Mouse (Mus musculus): ENCODE measurements at regions not wholly inside any gene's neighbourhood (a gene's known extent, or its start where the extent isn't known, plus 50 kb on each side); places are given as distances from the start of the nearest gene placed in this dataset.
"Not testable (repeated sequence)": the region's sequence is repeated elsewhere in the genome, so short reads cannot be mapped to it uniquely, and the experiment has no call there.

- H3K4me1 ChIP-seq (replicated peaks; ENCODE audit: control insufficient read depth, insufficient read depth, low read length) = no peaks in the 10 kb centered on the region
- ATAC-seq = no peak
- H3K27me3 ChIP-seq (replicated peaks; ENCODE audit: control insufficient read depth, insufficient read depth, low read length) = no peaks in the 10 kb centered on the region
- H3K9ac ChIP-seq (replicated peaks; ENCODE audit: low read depth, low read length) = no peak overlapping the region
- no peak overlapping the region for H3K4me3 ChIP-seq (replicated peaks; ENCODE audit: low read length)
- no peaks in the 10 kb centered on the region for H3K36me3 ChIP-seq (ENCODE audit: control insufficient read depth, insufficient read depth)
- no peak overlapping the region for H3K27ac ChIP-seq (ENCODE audit: low read length)
- H3K4me2 ChIP-seq (ENCODE audit: low read length) = no peak overlapping the region
- H3K9me3 ChIP-seq (ENCODE audit: control insufficient read depth, low read length) = no peaks in the 10 kb centered on the region
- 78% methylated on average over 2 of the region's 2 CpGs for WGBS
Measured at GRCm38 (mm10) chr5:45382804-45383203, 67.2 kb downstream of the Qdpr start.

GRCm38 (mm10) chr5:45378486-45378885 lies 71.5 kb downstream of the Qdpr start:
- no peaks in the 10 kb centered on the region for H3K36me3 ChIP-seq (ENCODE audit: control insufficient read depth, insufficient read depth)
- no peaks in the 10 kb centered on the region for H3K27me3 ChIP-seq (replicated peaks; ENCODE audit: control insufficient read depth, insufficient read depth, low read length)
- H3K9ac ChIP-seq (replicated peaks; ENCODE audit: low read depth, low read length) = no peak overlapping the region
- WGBS = 7% methylated on average over 2 of the region's 2 CpGs
- no peak overlapping the region for H3K4me3 ChIP-seq (replicated peaks; ENCODE audit: low read length)
- H3K4me1 ChIP-seq (replicated peaks; ENCODE audit: control insufficient read depth, insufficient read depth, low read length) = no peaks in the 10 kb centered on the region
- ATAC-seq = no peak
- no peaks in the 10 kb centered on the region for H3K9me3 ChIP-seq (ENCODE audit: control insufficient read depth, low read length)
- no peak overlapping the region for H3K27ac ChIP-seq (ENCODE audit: low read length)
- H3K4me2 ChIP-seq (ENCODE audit: low read length) = no peak overlapping the region

GRCm38 (mm10) chr5:45373069-45373468 lies 77.0 kb downstream of the Qdpr start:
- no peak overlapping the region for H3K27ac ChIP-seq (ENCODE audit: low read length)
- no peaks in the 10 kb centered on the region for H3K27me3 ChIP-seq (replicated peaks; ENCODE audit: control insufficient read depth, insufficient read depth, low read length)
- no peaks in the 10 kb centered on the region for H3K36me3 ChIP-seq (ENCODE audit: control insufficient read depth, insufficient read depth)
- no peak overlapping the region for H3K9ac ChIP-seq (replicated peaks; ENCODE audit: low read depth, low read length)
- H3K9me3 ChIP-seq (ENCODE audit: control insufficient read depth, low read length) = no peaks in the 10 kb centered on the region
- no peak overlapping the region for H3K4me2 ChIP-seq (ENCODE audit: low read length)
- no peaks in the 10 kb centered on the region for H3K4me1 ChIP-seq (replicated peaks; ENCODE audit: control insufficient read depth, insufficient read depth, low read length)
- no peak for ATAC-seq
- H3K4me3 ChIP-seq (replicated peaks; ENCODE audit: low read length) = no peak overlapping the region
- WGBS = 92% methylated on average over 2 of the region's 2 CpGs

GRCm38 (mm10) chr5:45368451-45368850 lies 81.6 kb downstream of the Qdpr start:
- Histone ChIP-seq H3K4me1 (replicated peaks; ENCODE audit: control insufficient read depth, insufficient read depth, low read length) (no peaks in the 10 kb centered on the region), H3K27ac (ENCODE audit: low read length) (no peak overlapping the region), H3K4me3 (replicated peaks; ENCODE audit: low read length) (no peak overlapping the region), H3K36me3 (ENCODE audit: control insufficient read depth, insufficient read depth) (no peaks in the 10 kb centered on the region), H3K27me3 (replicated peaks; ENCODE audit: control insufficient read depth, insufficient read depth, low read length) (no peaks in the 10 kb centered on the region), H3K9me3 (ENCODE audit: control insufficient read depth, low read length) (no peaks in the 10 kb centered on the region), H3K4me2 (ENCODE audit: low read length) (no peak overlapping the region), H3K9ac (replicated peaks; ENCODE audit: low read depth, low read length) (no peak overlapping the region)
- 89% methylated on average over 6 of the region's 6 CpGs for WGBS
- no peak for ATAC-seq

GRCm38 (mm10) chr5:45360189-45360588 lies 89.8 kb downstream of the Qdpr start:
- Histone ChIP-seq H3K27me3 (replicated peaks; ENCODE audit: control insufficient read depth, insufficient read depth, low read length) (no peaks in the 10 kb centered on the region), H3K4me2 (ENCODE audit: low read length) (no peak overlapping the region), H3K9ac (replicated peaks; ENCODE audit: low read depth, low read length) (no peak overlapping the region), H3K9me3 (ENCODE audit: control insufficient read depth, low read length) (no peaks in the 10 kb centered on the region), H3K27ac (ENCODE audit: low read length) (no peak overlapping the region), H3K4me1 (replicated peaks; ENCODE audit: control insufficient read depth, insufficient read depth, low read length) (no peaks in the 10 kb centered on the region), H3K36me3 (ENCODE audit: control insufficient read depth, insufficient read depth) (no peaks in the 10 kb centered on the region), H3K4me3 (replicated peaks; ENCODE audit: low read length) (no peak overlapping the region)
- no peak for ATAC-seq

- Histone ChIP-seq H3K4me1 (replicated peaks; ENCODE audit: control insufficient read depth, insufficient read depth, low read length) (no peaks in the 10 kb centered on the region), H3K4me3 (replicated peaks; ENCODE audit: low read length) (no peak overlapping the region), H3K9me3 (ENCODE audit: control insufficient read depth, low read length) (no peaks in the 10 kb centered on the region), H3K36me3 (ENCODE audit: control insufficient read depth, insufficient read depth) (no peaks in the 10 kb centered on the region), H3K4me2 (ENCODE audit: low read length) (no peak overlapping the region), H3K27me3 (replicated peaks; ENCODE audit: control insufficient read depth, insufficient read depth, low read length) (no peaks in the 10 kb centered on the region), H3K27ac (ENCODE audit: low read length) (no peak overlapping the region), H3K9ac (replicated peaks; ENCODE audit: low read depth, low read length) (no peak overlapping the region)
- ATAC-seq = no peak
- WGBS = 86% methylated on average over 3 of the region's 3 CpGs
Measured at GRCm38 (mm10) chr5:45340411-45340810, 109.6 kb downstream of the Qdpr start.

- Histone ChIP-seq H3K36me3 (ENCODE audit: control insufficient read depth, insufficient read depth) (no peaks in the 10 kb centered on the region), H3K9me3 (ENCODE audit: control insufficient read depth, low read length) (no peaks in the 10 kb centered on the region), H3K4me1 (replicated peaks; ENCODE audit: control insufficient read depth, insufficient read depth, low read length) (no peaks in the 10 kb centered on the region), H3K4me3 (replicated peaks; ENCODE audit: low read length) (no peak overlapping the region), H3K9ac (replicated peaks; ENCODE audit: low read depth, low read length) (no peak overlapping the region), H3K27ac (ENCODE audit: low read length) (no peak overlapping the region), H3K4me2 (ENCODE audit: low read length) (no peak overlapping the region), H3K27me3 (replicated peaks; ENCODE audit: control insufficient read depth, insufficient read depth, low read length) (no peaks in the 10 kb centered on the region)
- ATAC-seq = no peak
- WGBS = 90% methylated on average over 2 of the region's 2 CpGs
Measured at GRCm38 (mm10) chr5:45336801-45337200, 113.2 kb downstream of the Qdpr start.

- ATAC-seq; H3K4me3 ChIP-seq (replicated peaks; ENCODE audit: low read length); H3K36me3 ChIP-seq (ENCODE audit: control insufficient read depth, insufficient read depth); H3K27ac ChIP-seq (ENCODE audit: low read length); H3K4me2 ChIP-seq (ENCODE audit: low read length); H3K27me3 ChIP-seq (replicated peaks; ENCODE audit: control insufficient read depth, insufficient read depth, low read length); H3K9ac ChIP-seq (replicated peaks; ENCODE audit: low read depth, low read length); H3K9me3 ChIP-seq (ENCODE audit: control insufficient read depth, low read length); H3K4me1 ChIP-seq (replicated peaks; ENCODE audit: control insufficient read depth, insufficient read depth, low read length): not testable (repeated sequence)
- 71% methylated on average over 2 of the region's 2 CpGs for WGBS
Measured at GRCm38 (mm10) chr5:45324468-45324867, 125.6 kb downstream of the Qdpr start.

- WGBS = 86% methylated on average over 4 of the region's 4 CpGs
Measured at GRCm38 (mm10) chr5:45323500-45323899, 126.5 kb downstream of the Qdpr start.

GRCm38 (mm10) chr5:45318026-45318425 lies 132.0 kb downstream of the Qdpr start:
- Histone ChIP-seq H3K27me3 (replicated peaks; ENCODE audit: control insufficient read depth, insufficient read depth, low read length) (no peaks in the 10 kb centered on the region), H3K4me1 (replicated peaks; ENCODE audit: control insufficient read depth, insufficient read depth, low read length) (no peaks in the 10 kb centered on the region), H3K9ac (replicated peaks; ENCODE audit: low read depth, low read length) (no peak overlapping the region), H3K27ac (ENCODE audit: low read length) (no peak overlapping the region), H3K4me2 (ENCODE audit: low read length) (no peak overlapping the region), H3K36me3 (ENCODE audit: control insufficient read depth, insufficient read depth) (no peaks in the 10 kb centered on the region), H3K9me3 (ENCODE audit: control insufficient read depth, low read length) (no peaks in the 10 kb centered on the region), H3K4me3 (replicated peaks; ENCODE audit: low read length) (no peak overlapping the region)
- WGBS = 82% methylated on average over 2 of the region's 2 CpGs
- no peak for ATAC-seq

More at GRCm38 (mm10) chr5:45323500-45323899, 126.5 kb downstream of the Qdpr start:
- no peak overlapping the region for H3K4me3 ChIP-seq (replicated peaks; ENCODE audit: low read length)
- H3K27ac ChIP-seq (ENCODE audit: low read length) = no peak overlapping the region
- no peak for ATAC-seq
- H3K4me1 ChIP-seq (replicated peaks; ENCODE audit: control insufficient read depth, insufficient read depth, low read length) = no peaks in the 10 kb centered on the region
- no peak overlapping the region for H3K4me2 ChIP-seq (ENCODE audit: low read length)
- H3K9ac ChIP-seq (replicated peaks; ENCODE audit: low read depth, low read length) = no peak overlapping the region
- H3K36me3 ChIP-seq (ENCODE audit: control insufficient read depth, insufficient read depth) = no peaks in the 10 kb centered on the region
- H3K9me3 ChIP-seq (ENCODE audit: control insufficient read depth, low read length) = no peaks in the 10 kb centered on the region
- H3K27me3 ChIP-seq (replicated peaks; ENCODE audit: control insufficient read depth, insufficient read depth, low read length) = no peaks in the 10 kb centered on the region

All from forebrain, embryonic 16.5 days (tissue).